14 mouse cellular contexts compared by ENCODE assay signal in genomic region chr1:166089739-166090138, GRCm38 (mm10). TPM values are rescaled to one million over a fixed set of nuclear protein-coding genes. Genes with fewer than 3 reads are reported as not detected.
DNase-seq lines count a peak whose midpoint lies in the region; ATAC-seq and TF ChIP-seq lines count a peak whose summit lies in the region.
"Had no signal": no experiment of that assay in that cellular context is flagged by ENCODE, and none has a peak within 500 bp of the region (broad histone marks: within the 10 kb centered on the region; RNA-seq: fewer than 3 reads in every experiment).

No protein-coding gene starts in this region.

- no peak overlapping the region for H3K27ac ChIP-seq in heart, embryonic 12.5 days (ENCODE audit: poor library complexity, severe bottlenecking)
- no peak overlapping the region for H3K27ac ChIP-seq in hindbrain, embryonic 16.5 days (ENCODE audit: low read depth, low read length)
- H3K27ac ChIP-seq in midbrain, embryonic 13.5 days: 0 out of 2 replicates have a peak overlapping the region, but pooled peaks have one; percentile 25
- H3K27ac ChIP-seq: heart, embryonic 15.5 days; liver, embryonic 14.5 days had no signal

- H3K4me2 ChIP-seq in heart, embryonic 12.5 days: no peak overlapping the region
- H3K4me2 ChIP-seq in hindbrain, embryonic 16.5 days (ENCODE audit: low read length): no peak overlapping the region
- H3K4me2 ChIP-seq in midbrain, embryonic 13.5 days (replicated peaks): no peak overlapping the region
- H3K4me2 ChIP-seq: heart, embryonic 15.5 days had no signal

- no peak for TF ChIP-seq POLR2A in brain, embryonic 14.5 days (IDR thresholded peaks at IDR 0.05; ENCODE audit: borderline replicate concordance, extremely low read depth, insufficient read depth, insufficient read length, poor library complexity, severe bottlenecking)

- ATAC-seq in heart, embryonic 12.5 days (ENCODE audit: insufficient number of reproducible peaks, low FRiP score): 0 out of 2 replicates have a peak, but pooled peaks have one; percentile 33
- peak; percentile 58; the same call in 1 of the 2 replicates for ATAC-seq in hindbrain, embryonic 16.5 days
- peak; percentile 63 for ATAC-seq in midbrain, embryonic 13.5 days

- no peak overlapping the region for H3K4me3 ChIP-seq in heart, embryonic 12.5 days
- H3K4me3 ChIP-seq in hindbrain, embryonic 16.5 days (ENCODE audit: low read length): no peak overlapping the region
- H3K4me3 ChIP-seq in midbrain, embryonic 13.5 days (replicated peaks): no peak overlapping the region
- H3K4me3 ChIP-seq: heart, embryonic 15.5 days had no signal

- no peaks in the 10 kb centered on the region for H3K36me3 ChIP-seq in heart, embryonic 12.5 days
- no peaks in the 10 kb centered on the region for H3K36me3 ChIP-seq in hindbrain, embryonic 16.5 days (ENCODE audit: control insufficient read depth, insufficient read depth, low read length)
- H3K36me3 ChIP-seq in midbrain, embryonic 13.5 days: no peaks in the 10 kb centered on the region
- H3K36me3 ChIP-seq: heart, embryonic 15.5 days had no signal

- peaks cover 7% of the 10 kb centered on the region; the same call in 1 of the 2 replicates for H3K4me1 ChIP-seq in heart, embryonic 12.5 days (replicated peaks)
- no peaks in the 10 kb centered on the region for H3K4me1 ChIP-seq in hindbrain, embryonic 16.5 days (ENCODE audit: control insufficient read depth, insufficient read depth, low read depth, low read length)
- peaks cover 22% of the 10 kb centered on the region for H3K4me1 ChIP-seq in midbrain, embryonic 13.5 days (replicated peaks)
- H3K4me1 ChIP-seq: heart, embryonic 15.5 days had no signal

- no peak for DNase-seq in heart, adult 18-20 months
- peak; percentile 30 for DNase-seq in brain, embryonic 14.5 days (ENCODE audit: low read depth)
- DNase-seq in thymus, postnatal 0 days (ENCODE audit: low spot score): no peak
- DNase-seq in spleen, postnatal 10 days (ENCODE audit: low spot score in 2 of 2): no peak
- DNase-seq in left cerebral cortex, adult 8-10 months (ENCODE audit: low spot score in 2 of 2): no peak
- DNase-seq: kidney, adult 9 months; layer of hippocampus, adult 9-11 months had no signal

- no peak overlapping the region for H3K9ac ChIP-seq in heart, embryonic 12.5 days
- no peak overlapping the region for H3K9ac ChIP-seq in hindbrain, embryonic 16.5 days (ENCODE audit: low read depth, low read length)
- no peak overlapping the region for H3K9ac ChIP-seq in midbrain, embryonic 13.5 days (replicated peaks)
- H3K9ac ChIP-seq: heart, embryonic 15.5 days; liver, embryonic 14.5 days had no signal

- no peaks in the 10 kb centered on the region for H3K27me3 ChIP-seq in heart, embryonic 12.5 days (replicated peaks)
- H3K27me3 ChIP-seq in hindbrain, embryonic 16.5 days (replicated peaks; ENCODE audit: control insufficient read depth, insufficient read depth, low read length): no peaks in the 10 kb centered on the region
- no peaks in the 10 kb centered on the region for H3K27me3 ChIP-seq in midbrain, embryonic 13.5 days
- H3K27me3 ChIP-seq: CH12.LX; heart, embryonic 15.5 days had no signal

- no peak for TF ChIP-seq CTCF in brain, embryonic 14.5 days (IDR thresholded peaks at IDR 0.05; ENCODE audit: borderline replicate concordance, extremely low read depth, insufficient read depth, insufficient read length)

- no peaks in the 10 kb centered on the region for H3K9me3 ChIP-seq in heart, embryonic 12.5 days (replicated peaks)
- no peaks in the 10 kb centered on the region for H3K9me3 ChIP-seq in hindbrain, embryonic 16.5 days (ENCODE audit: control insufficient read depth, low read length)
- no peaks in the 10 kb centered on the region for H3K9me3 ChIP-seq in midbrain, embryonic 13.5 days
- H3K9me3 ChIP-seq: heart, embryonic 15.5 days had no signal

- 37% methylated on average over 4 of the region's 4 CpGs for WGBS in heart, embryonic 12.5 days
- 49% methylated on average over 4 of the region's 4 CpGs for WGBS in hindbrain, embryonic 16.5 days
- 52% methylated on average over 4 of the region's 4 CpGs for WGBS in midbrain, embryonic 13.5 days

RNA-seq across cellular contexts. Expression of gene Dusp27, which starts 38.0 kb away (rescaled TPM):
- polyA plus RNA-seq in heart, embryonic 12.5 days (2016; fragmentation: Nextera tagmentation; extraction: Ambion mirVana): 65.9 and 68.8 TPM in 2 replicates
- total RNA-seq in heart, adult 18-20 months (2021): 10 to 100 TPM; 34.7 to 40.0 TPM
- 0.29 and 0.75 TPM in 2 replicates for polyA plus RNA-seq in brain, embryonic 14.5 days (2012; rRNA removed)
- 1.1 and 1.9 TPM in 2 replicates for polyA plus RNA-seq in hindbrain, embryonic 16.5 days (2015; fragmentation: Nextera tagmentation; extraction: Ambion mirVana)
- polyA plus RNA-seq in midbrain, embryonic 13.5 days (2015; fragmentation: Nextera tagmentation; extraction: Ambion mirVana): 1.2 and 1.3 TPM in 2 replicates
- polyA plus RNA-seq in thymus, postnatal 0 days (2015; fragmentation: Nextera tagmentation; extraction: Ambion mirVana): 0.14 and 0.15 TPM in 2 replicates
- under 1 TPM; 0.26 to 0.38 (median 0.35) TPM for total RNA-seq in left cerebral cortex, adult 8-10 months (2022)
- total RNA-seq: CH12.LX had no signal

RNA-seq across cellular contexts. Expression of gene Gpa33, which starts 40.3 kb away (rescaled TPM):
- polyA plus RNA-seq in heart, embryonic 12.5 days (2016; fragmentation: Nextera tagmentation; extraction: Ambion mirVana): 0.10 and 0.15 TPM in 2 replicates
- not detected for total RNA-seq in heart, adult 18-20 months (2021)
- 0.09 and 0.14 TPM in 2 replicates for polyA plus RNA-seq in brain, embryonic 14.5 days (2012; rRNA removed)
- not detected in 2 replicates for polyA plus RNA-seq in hindbrain, embryonic 16.5 days (2015; fragmentation: Nextera tagmentation; extraction: Ambion mirVana)
- 0.17 TPM in 1 of 2 replicates, not detected in the other for polyA plus RNA-seq in midbrain, embryonic 13.5 days (2015; fragmentation: Nextera tagmentation; extraction: Ambion mirVana)
- polyA plus RNA-seq in thymus, postnatal 0 days (2015; fragmentation: Nextera tagmentation; extraction: Ambion mirVana): 0.31 and 0.44 TPM in 2 replicates
- not detected for total RNA-seq in left cerebral cortex, adult 8-10 months (2022)
- polyA plus RNA-seq: frontal cortex, adult 2 months; heart, embryonic 15.5 days had no signal

Comparison
In these comparisons a context has a peak if more than half of its experiments do, and no peak if none do; other contexts are left out.
1. RNA of gene Dusp27, which starts 38.0 kb away (polyA plus RNA-seq): 65.9 to 68.8 TPM in heart, embryonic 12.5 days; 1.2 to 1.3 TPM in midbrain, embryonic 13.5 days, 1.1 to 1.9 TPM in hindbrain, embryonic 16.5 days, 0.29 to 0.75 TPM in brain, embryonic 14.5 days and 0.14 to 0.15 TPM in thymus, postnatal 0 days; every median in the first group is over 10 times any median in the second.
2. Peak in every context shown above with its lines, with median percentiles within 50 percentile points of each other: ATAC-seq.